Mouse (Mus musculus) olfactory bulb, adult 2 months (tissue): ENCODE measurements at regions not wholly inside any gene's neighbourhood (a gene's known extent, or its start where the extent isn't known, plus 50 kb on each side); places are given as distances from the start of the nearest gene placed in this dataset.

Experiments used
- CTCF ChIP-seq: fragments of 200-500 bp; IDR thresholded peaks from 2 replicates; pipeline ENCODE4 v1.5.1; 2012; ENCODE audit warnings: low read depth, mild to moderate bottlenecking, low read length, moderate library complexity; ENCODE audit not compliant: insufficient read depth
- POLR2A ChIP-seq: fragments of 200-500 bp; IDR thresholded peaks from 2 replicates; pipeline ENCODE4 v1.6.1; 2012; ENCODE audit warnings: mild to moderate bottlenecking, low read depth, low read length, moderate library complexity; ENCODE audit not compliant: insufficient read depth

DNA sequence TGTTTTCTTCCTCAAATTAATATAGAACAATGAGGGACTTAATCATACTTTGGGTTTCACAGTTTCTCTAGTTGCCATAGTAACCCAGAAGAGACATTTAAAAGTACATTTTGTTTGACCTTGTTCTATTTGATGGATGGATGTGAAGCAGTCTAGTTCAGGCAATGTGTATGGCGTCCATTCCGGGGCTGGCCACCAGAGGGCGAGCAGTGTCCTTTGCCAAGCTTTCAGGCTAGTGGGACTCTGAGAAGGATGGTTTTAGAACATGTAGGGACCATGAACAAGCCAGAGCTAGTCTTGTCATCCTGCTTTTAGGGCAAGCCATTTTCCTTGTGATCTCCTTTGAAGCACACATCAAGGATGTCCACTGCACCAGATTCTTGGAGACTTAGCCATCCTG is 74.8 kb upstream of the Mki67 start:
- TF ChIP-seq CTCF = peak; percentile 34; the same call in 1 of the 2 replicates
- no peak for TF ChIP-seq POLR2A
